Mouse (Mus musculus) kidney, postnatal 4 days (tissue): ENCODE data around the gene Dbp.

Experiments used
- DNase-seq, 2 experiments: peaks; one replicate each; pipeline ENCODE4 v3.0.0; 2021; ENCODE audit warnings: mixed read lengths in 2 of 2

Dbp gene

GRCm38 (mm10) chr7:45695098-45695497, 9.8 kb upstream of the Dbp start:
- no peak for DNase-seq

- no peak for DNase-seq
Observed at GRCm38 (mm10) chr7:45697894-45698293, 7.0 kb upstream of the Dbp start.

- no peak for DNase-seq
Observed at GRCm38 (mm10) chr7:45699523-45700141, 5.3 kb upstream of the Dbp start, which contains the start of gene Car11. Gene Car11, plus strand, starts transcription at chr7:45699843.

GRCm38 (mm10) chr7:45700301-45701015, 4.4 kb upstream of the Dbp start:
- DNase-seq: peak; percentile 81 to 86

- DNase-seq: peak in 1 of 2 experiments; percentile 57
Observed at GRCm38 (mm10) chr7:45701072-45701471, 3.8 kb upstream of the Dbp start.

- no peak for DNase-seq
Observed at GRCm38 (mm10) chr7:45701607-45702006, 3.3 kb upstream of the Dbp start.

- DNase-seq: no peak
Observed at GRCm38 (mm10) chr7:45702316-45702715, 2.6 kb upstream of the Dbp start.

GRCm38 (mm10) chr7:45702809-45703520, 1.9 kb upstream of the Dbp start:
- DNase-seq: peak in 1 of 2 experiments; percentile 6

- DNase-seq: no peak
Observed at GRCm38 (mm10) chr7:45703521-45704033, 1.3 kb upstream of the Dbp start.

- DNase-seq: peak; percentile 69 to 80
Observed at GRCm38 (mm10) chr7:45704046-45704559, 785 bp upstream of the Dbp start.

- no peak for DNase-seq
Observed at GRCm38 (mm10) chr7:45705443-45705864, 566 bp downstream of the Dbp start.

GRCm38 (mm10) chr7:45705873-45706281, 989 bp downstream of the Dbp start:
- DNase-seq: peak; percentile 84 to 91

GRCm38 (mm10) chr7:45706721-45707241, 1.9 kb downstream of the Dbp start:
- peak; percentile 90 to 95 for DNase-seq

- DNase-seq: peak; percentile 95 to 97
Observed at GRCm38 (mm10) chr7:45707375-45707967, 2.6 kb downstream of the Dbp start.

- peak; percentile 37 to 58 for DNase-seq
Observed at GRCm38 (mm10) chr7:45708221-45708761, 3.4 kb downstream of the Dbp start.

- peak in 1 of 2 experiments; percentile 6 for DNase-seq
Observed at GRCm38 (mm10) chr7:45709036-45709435, 4.1 kb downstream of the Dbp start.

GRCm38 (mm10) chr7:45709677-45710355, 4.9 kb downstream of the Dbp start:
- DNase-seq: no peak

- no peak for DNase-seq
Observed at GRCm38 (mm10) chr7:45710477-45711191, 5.7 kb downstream of the Dbp start.

GRCm38 (mm10) chr7:45711316-45712021, 6.6 kb downstream of the Dbp start:
- no peak for DNase-seq
